Mouse (Mus musculus): ENCODE data around the gene Cd164l2.

DNA sequence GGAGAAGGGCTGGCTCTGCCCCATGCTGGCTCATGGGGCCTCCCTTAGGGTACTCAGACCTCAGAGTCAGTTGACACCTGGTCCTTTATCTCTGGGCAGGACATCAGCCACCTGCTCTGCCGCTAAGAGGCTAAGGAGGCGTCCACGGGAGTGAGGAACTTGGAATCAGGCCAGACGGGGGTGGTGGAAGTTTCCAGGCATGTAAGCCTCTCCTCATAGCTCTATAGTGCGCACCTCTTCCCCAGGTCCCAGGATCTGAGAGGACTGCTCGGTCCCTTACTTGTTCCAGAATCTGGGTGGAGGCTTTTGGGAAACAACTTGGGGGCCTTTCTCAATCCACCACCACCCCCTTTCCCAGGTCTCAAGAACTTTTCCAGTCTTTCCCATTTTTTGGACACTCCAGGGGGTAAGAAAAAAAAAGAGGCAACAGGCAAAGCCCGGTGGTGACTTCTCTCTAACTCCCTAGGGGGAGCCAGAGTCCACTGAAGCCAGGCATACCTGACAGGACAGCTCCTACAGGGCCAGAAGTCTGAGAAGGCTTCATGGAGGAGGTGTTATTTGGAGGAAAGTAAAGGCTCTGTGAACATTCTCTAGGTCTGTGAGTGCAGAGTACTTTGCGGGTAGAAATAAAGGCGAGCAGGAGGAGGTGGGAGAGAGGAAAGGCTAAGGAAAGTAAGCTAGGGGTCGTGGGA lies 21.5 kb downstream of the Cd164l2 start:
- no peak for TF ChIP-seq CTCF (IDR thresholded peaks at IDR 0.05; ENCODE audit: insufficient read depth, low read depth, low read length)
- no peak for TF ChIP-seq POLR2A (IDR thresholded peaks at IDR 0.05; ENCODE audit: insufficient read depth, low read depth, low read length)
